Mouse (Mus musculus) forebrain, embryonic 11.5 days (tissue): ENCODE data around the gene Abhd10. TPM values are rescaled to one million over a fixed set of nuclear protein-coding genes. Genes with fewer than 3 reads are reported as not detected.

Experiments
- ATAC-seq: fragments of 200-750 bp; cut with Nextera tagmentation; replicated peaks from 2 replicates; pipeline ENCODE4 v1.8.0; 2017; ENCODE audit warnings: moderate TSS enrichment; ENCODE audit not compliant: low FRiP score
- DNase-seq: peaks from one replicate; pipeline ENCODE4 v3.0.0-alpha.2; 2017; ENCODE audit warnings: low spot score
- H3K27ac ChIP-seq: fragments of 300-500 bp; sonication (generic); 2 replicates; pipeline ENCODE4 v1.5.1; 2014; ENCODE audit warnings: low read depth, low read length
- H3K27me3 ChIP-seq: fragments of 300-500 bp; sonication (generic); 2 replicates; pipeline ENCODE4 v1.6.1; 2014; ENCODE audit warnings: mild to moderate bottlenecking, low read length, mixed read lengths; ENCODE audit not compliant: control insufficient read depth, insufficient read depth
- H3K36me3 ChIP-seq: fragments of 300-500 bp; sonication (generic); 2 replicates; pipeline ENCODE4 v1.6.1; 2014; ENCODE audit warnings: mild to moderate bottlenecking, low read length, moderate library complexity, mixed read lengths; ENCODE audit not compliant: control insufficient read depth, insufficient read depth
- H3K4me1 ChIP-seq: fragments of 300-500 bp; sonication (generic); replicated peaks from 2 replicates; pipeline ENCODE4 v1.6.1; 2014; ENCODE audit warnings: low read length, mixed read lengths; ENCODE audit not compliant: control insufficient read depth, insufficient read depth
- H3K4me2 ChIP-seq: fragments of 300-500 bp; sonication (generic); 2 replicates; pipeline ENCODE4 v1.6.1; 2014; ENCODE audit warnings: low read depth, mild to moderate bottlenecking, low read length, moderate library complexity, mixed read lengths; ENCODE audit not compliant: severe bottlenecking
- H3K4me3 ChIP-seq: fragments of 300-500 bp; sonication (generic); 2 replicates; pipeline ENCODE4 v1.5.1; 2014; ENCODE audit warnings: low read depth, low read length
- H3K9ac ChIP-seq: fragments of 300-500 bp; sonication (generic); 2 replicates; pipeline ENCODE4 v1.6.1; 2014; ENCODE audit warnings: low read length
- H3K9me3 ChIP-seq: fragments of 300-500 bp; sonication (generic); 2 replicates; pipeline ENCODE4 v1.6.1; 2016; ENCODE audit warnings: low read length, mixed read lengths; ENCODE audit not compliant: control insufficient read depth
- WGBS: fragments of 180-500 bp; shearing (Covaris S2); extraction: QIAGEN DNeasy Blood & Tissue Kit; methylation state at CpG from one replicate; pipeline ENCODE4 v1.1.7; 2014; 5-methylcytosine and 5-hydroxymethylcytosine counted together
- polyA plus RNA-seq: library from polyadenylated mRNA; unstranded; fragments of >200 nt; fragmentation: Nextera tagmentation; extraction: Ambion mirVana; gene quantifications from 2 replicates; pipeline ENCODE4 v1.2.1, GENCODE M21; 2014

Gene Abhd10
- polyA plus RNA-seq, 1 experiment from 2014 or later = 36.2 TPM

DNA sequence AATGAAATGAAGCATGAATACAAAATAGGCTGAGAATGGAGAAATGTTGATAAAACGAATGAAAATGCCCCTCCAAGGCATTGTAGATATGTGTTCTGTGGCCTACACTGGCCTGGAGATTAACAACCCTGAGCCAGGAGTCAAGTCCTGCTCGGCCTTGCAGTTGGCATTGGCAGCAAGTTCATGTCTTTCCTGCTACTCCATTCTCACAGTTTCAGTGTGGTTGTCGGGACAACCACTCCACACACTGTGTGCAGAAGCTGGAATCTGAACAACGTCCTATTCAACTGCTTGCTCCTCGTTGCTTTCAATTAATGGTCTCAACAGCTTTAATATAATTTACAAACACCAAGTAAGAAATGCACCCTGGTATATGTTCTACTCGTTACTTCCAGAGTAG lies 44.8 kb downstream of the Abhd10 start:
- no peak for ATAC-seq
- H3K4me1 ChIP-seq = no peaks in the 10 kb centered on the region
- H3K27me3 ChIP-seq = no peaks in the 10 kb centered on the region
- no peak overlapping the region for H3K4me3 ChIP-seq
- no peak for DNase-seq
- no peak overlapping the region for H3K27ac ChIP-seq
- no peaks in the 10 kb centered on the region for H3K9me3 ChIP-seq
- no peak overlapping the region for H3K4me2 ChIP-seq
- H3K9ac ChIP-seq = no peak overlapping the region
- 67% methylated on average over 6 of the region's 6 CpGs for WGBS
- no peaks in the 10 kb centered on the region for H3K36me3 ChIP-seq

DNA sequence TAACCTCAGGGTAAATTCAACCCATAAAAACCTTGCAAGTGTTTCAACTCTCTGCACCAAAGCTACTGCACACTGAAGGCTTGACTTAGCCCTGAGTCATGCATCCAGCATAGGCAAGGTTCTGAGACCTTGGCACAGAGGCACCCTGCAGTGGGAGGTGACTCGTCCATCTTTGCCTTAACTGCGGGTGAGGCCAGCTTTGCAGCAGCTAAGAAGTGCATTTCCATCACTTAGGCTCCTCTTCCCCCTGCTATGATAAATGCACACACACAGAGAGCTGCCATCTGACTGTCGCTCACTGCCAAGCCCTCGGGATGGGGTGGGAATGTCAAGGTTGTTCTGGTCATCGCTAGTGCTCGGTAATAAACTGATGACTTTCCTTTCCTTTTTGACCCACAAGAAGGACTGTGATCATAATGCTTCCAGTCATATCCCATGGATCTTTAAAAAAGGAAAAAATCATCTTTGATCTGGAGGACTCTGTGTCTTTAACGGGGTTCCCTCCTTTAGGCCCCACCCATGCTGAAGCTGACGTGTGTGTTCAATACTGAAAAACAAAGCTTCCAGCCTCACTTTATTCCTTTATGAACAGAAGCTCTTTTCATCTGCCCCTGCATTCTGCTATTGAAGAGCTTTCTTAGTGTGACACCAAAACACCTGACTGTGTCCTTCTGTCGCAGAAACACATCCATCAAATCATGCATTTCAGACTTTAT lies 47.2 kb downstream of the Abhd10 start:
- H3K27ac ChIP-seq = no peak overlapping the region
- H3K4me3 ChIP-seq = no peak overlapping the region
- H3K36me3 ChIP-seq = no peaks in the 10 kb centered on the region
- H3K4me1 ChIP-seq = no peaks in the 10 kb centered on the region
- H3K4me2 ChIP-seq = no peak overlapping the region
- WGBS = 82% methylated on average over 9 of the region's 9 CpGs
- H3K9ac ChIP-seq = no peak overlapping the region
- no peaks in the 10 kb centered on the region for H3K9me3 ChIP-seq
- ATAC-seq = no peak
- H3K27me3 ChIP-seq = no peaks in the 10 kb centered on the region
- no peak for DNase-seq

DNA sequence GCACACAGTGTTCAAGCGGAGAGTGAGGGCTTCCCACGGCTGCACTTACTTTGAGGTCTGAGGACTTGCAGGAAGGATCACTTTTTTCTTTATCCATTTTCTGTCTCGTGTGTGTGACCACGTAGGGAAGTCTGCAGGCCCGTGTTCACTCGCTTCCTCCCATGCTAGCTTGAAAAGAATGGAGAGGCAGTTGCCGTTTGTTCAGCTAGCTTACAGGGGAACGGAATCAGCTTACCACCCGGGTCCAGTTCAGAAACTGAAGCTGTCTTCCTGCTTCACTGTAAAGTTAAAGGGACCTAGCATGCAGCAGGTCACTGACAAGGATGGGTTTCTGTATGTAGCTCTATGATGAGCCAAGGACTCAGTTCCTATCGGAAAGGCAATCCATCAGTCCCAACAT lies 49.2 kb downstream of the Abhd10 start, which contains the start of gene Tmprss7:
Gene Tmprss7, minus strand, starts transcription at position 101 of the 400 bp plus-strand sequence.
- no peaks in the 10 kb centered on the region for H3K36me3 ChIP-seq
- no peaks in the 10 kb centered on the region for H3K9me3 ChIP-seq
- H3K9ac ChIP-seq = no peak within 1 kb of the TSS
- no peak within 1 kb of the TSS for H3K4me2 ChIP-seq
- H3K4me1 ChIP-seq = peaks cover 2% of the 10 kb centered on the region; the same call in 1 of the 2 replicates
- H3K4me3 ChIP-seq = no peak within 1 kb of the TSS
- no peaks in the 10 kb centered on the region for H3K27me3 ChIP-seq
- ATAC-seq (no peak), DNase-seq (no peak)
- H3K27ac ChIP-seq = no peak within 1 kb of the TSS
- WGBS = 80% methylated on average over 10 of the region's 10 CpGs

DNA sequence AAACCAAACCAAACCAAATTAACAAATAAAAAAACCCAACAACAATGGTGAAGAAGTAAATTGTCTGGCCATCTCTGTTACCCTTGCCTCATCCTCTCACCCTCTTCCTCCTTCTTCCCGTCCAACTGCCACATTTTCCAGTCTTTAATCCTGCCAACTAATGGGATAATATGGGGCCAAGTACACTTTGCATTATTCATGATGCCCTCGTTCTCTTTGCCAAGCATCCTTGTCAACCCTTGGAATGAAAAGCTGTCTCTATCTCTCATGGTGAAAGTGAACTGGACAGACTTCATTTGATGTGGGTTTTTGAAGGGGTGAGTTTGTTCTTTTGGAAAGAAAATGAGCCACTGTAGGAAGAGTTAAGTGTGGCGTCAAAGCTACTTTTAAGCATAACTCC lies 49.9 kb downstream of the Abhd10 start:
- no peak overlapping the region for H3K27ac ChIP-seq
- H3K27me3 ChIP-seq = no peaks in the 10 kb centered on the region
- H3K36me3 ChIP-seq = no peaks in the 10 kb centered on the region
- H3K4me1 ChIP-seq = peaks cover 2% of the 10 kb centered on the region; the same call in 1 of the 2 replicates
- H3K9ac ChIP-seq = no peak overlapping the region
- H3K4me3 ChIP-seq = no peak overlapping the region
- 61% methylated on average over 3 of the region's 3 CpGs for WGBS
- DNase-seq = no peak
- no peaks in the 10 kb centered on the region for H3K9me3 ChIP-seq
- no peak overlapping the region for H3K4me2 ChIP-seq
- ATAC-seq = no peak

DNA sequence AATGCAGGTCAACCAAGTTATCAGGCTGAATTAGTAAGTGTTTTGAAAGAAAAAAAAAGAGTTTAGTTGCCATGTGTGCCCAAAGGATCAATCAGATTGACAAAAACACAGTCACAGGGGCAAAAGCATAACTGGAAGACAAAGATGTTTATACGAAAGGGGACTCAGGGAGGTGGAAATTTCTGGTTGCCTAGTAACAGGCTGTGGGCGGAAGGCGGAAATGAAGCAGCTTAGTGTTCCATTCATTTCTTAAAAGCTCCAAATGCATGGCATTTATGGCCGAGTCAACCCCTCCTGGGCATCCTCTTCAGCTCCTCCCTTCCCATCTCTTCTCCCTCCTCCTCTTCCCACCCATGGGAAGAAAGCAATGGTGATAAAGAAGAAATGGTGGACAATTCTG lies 52.6 kb downstream of the Abhd10 start:
- DNase-seq (no peak), ATAC-seq (peak; percentile 77)
- Histone ChIP-seq H3K27me3 (no peaks in the 10 kb centered on the region), H3K27ac (no peak overlapping the region), H3K9ac (no peak overlapping the region), H3K4me3 (no peak overlapping the region), H3K4me2 (no peak overlapping the region), H3K9me3 (no peaks in the 10 kb centered on the region), H3K4me1 (peaks cover 2% of the 10 kb centered on the region; the same call in 1 of the 2 replicates), H3K36me3 (no peaks in the 10 kb centered on the region)
- WGBS = 10% methylated on average over 4 of the region's 4 CpGs

DNA sequence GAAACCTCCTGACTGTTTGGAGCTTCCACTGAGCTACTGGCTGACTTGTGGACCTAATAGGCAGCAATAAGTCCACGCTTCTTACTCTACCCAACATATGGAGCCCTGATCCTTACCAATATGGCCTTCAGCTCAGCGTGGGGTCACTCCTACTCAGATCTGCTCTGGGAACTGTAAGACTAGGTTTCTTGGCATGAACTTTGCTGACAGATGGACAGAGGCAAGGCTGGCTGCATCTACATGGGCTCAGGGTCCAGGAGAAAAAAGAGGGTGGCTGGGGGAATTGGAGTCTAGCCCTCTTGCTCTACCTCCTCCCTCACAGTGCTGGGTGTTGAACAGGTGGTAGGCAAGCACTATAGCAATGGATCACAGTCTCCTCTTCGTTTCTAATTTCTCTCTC lies 55.9 kb downstream of the Abhd10 start:
- Histone ChIP-seq H3K4me3 (no peak overlapping the region), H3K36me3 (no peaks in the 10 kb centered on the region), H3K9ac (no peak overlapping the region), H3K9me3 (no peaks in the 10 kb centered on the region), H3K4me1 (peaks cover 2% of the 10 kb centered on the region; the same call in 1 of the 2 replicates), H3K27me3 (no peaks in the 10 kb centered on the region), H3K4me2 (no peak overlapping the region), H3K27ac (no peak overlapping the region)
- DNase-seq (no peak), ATAC-seq (no peak)
- 80% methylated on average over 3 of the region's 3 CpGs for whole genome bisulfite sequencing

DNA sequence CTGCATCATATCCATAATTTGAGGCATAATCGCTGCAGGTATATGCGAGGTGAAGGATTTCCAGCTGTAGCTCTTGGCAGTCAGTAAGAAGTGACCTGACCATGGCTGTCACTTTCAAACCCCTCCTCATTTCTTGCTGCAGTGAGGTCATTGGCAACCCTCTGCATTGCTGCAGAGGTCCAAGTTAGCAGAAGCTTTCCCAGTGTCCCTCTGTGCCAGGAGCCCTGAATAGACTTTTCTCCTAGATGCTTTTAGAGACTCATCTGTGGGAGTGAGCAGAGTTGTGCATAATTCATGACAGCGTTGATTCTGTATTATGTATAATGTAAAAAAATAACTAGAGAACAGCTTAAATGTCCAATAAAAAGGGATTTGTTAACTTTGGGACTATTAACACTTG lies 57.5 kb downstream of the Abhd10 start:
- peaks cover under 1% of the 10 kb centered on the region; the same call in 1 of the 2 replicates for H3K4me1 ChIP-seq
- 67% methylated on average over 3 of the region's 3 CpGs for WGBS
- no peak overlapping the region for H3K27ac ChIP-seq
- H3K9me3 ChIP-seq = no peaks in the 10 kb centered on the region
- DNase-seq = no peak
- H3K36me3 ChIP-seq = no peaks in the 10 kb centered on the region
- H3K4me2 ChIP-seq = no peak overlapping the region
- H3K4me3 ChIP-seq = no peak overlapping the region
- ATAC-seq = no peak
- H3K9ac ChIP-seq = no peak overlapping the region
- no peaks in the 10 kb centered on the region for H3K27me3 ChIP-seq

DNA sequence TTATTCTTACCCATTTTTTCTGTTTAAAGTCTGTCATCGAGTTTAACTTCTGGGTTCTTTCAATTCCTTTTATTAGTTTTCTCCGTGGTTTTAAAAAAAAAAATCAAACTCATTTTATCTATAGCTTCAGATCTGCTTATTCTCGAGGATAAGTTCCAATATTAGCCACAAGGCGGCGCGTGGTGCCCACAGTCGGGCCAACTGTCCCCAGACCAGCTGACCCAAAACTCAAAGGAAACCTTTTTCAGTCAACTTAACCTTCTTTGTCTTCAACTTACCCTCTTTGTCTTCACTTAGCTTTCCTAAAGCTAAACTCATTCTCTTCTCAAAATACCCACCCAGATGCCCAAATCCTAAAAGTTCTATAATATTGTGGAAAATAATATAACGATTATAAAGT lies 57.9 kb downstream of the Abhd10 start:
- WGBS = 14% methylated on average over 8 of the region's 8 CpGs
- DNase-seq = peak; percentile 81
- no peak overlapping the region for H3K4me3 ChIP-seq

More for the DNA sequence above, 57.9 kb downstream of the Abhd10 start:
- H3K9me3 ChIP-seq = no peaks in the 10 kb centered on the region
- peak; percentile 61; the same call in 1 of the 2 replicates for ATAC-seq
- H3K9ac ChIP-seq = no peak overlapping the region
- no peaks in the 10 kb centered on the region for H3K36me3 ChIP-seq
- H3K4me1 ChIP-seq = no peaks in the 10 kb centered on the region
- H3K27ac ChIP-seq = no peak overlapping the region
- H3K4me2 ChIP-seq = no peak overlapping the region
- no peaks in the 10 kb centered on the region for H3K27me3 ChIP-seq
